Mouse (Mus musculus): ENCODE data around the gene Usp36.

DNA sequence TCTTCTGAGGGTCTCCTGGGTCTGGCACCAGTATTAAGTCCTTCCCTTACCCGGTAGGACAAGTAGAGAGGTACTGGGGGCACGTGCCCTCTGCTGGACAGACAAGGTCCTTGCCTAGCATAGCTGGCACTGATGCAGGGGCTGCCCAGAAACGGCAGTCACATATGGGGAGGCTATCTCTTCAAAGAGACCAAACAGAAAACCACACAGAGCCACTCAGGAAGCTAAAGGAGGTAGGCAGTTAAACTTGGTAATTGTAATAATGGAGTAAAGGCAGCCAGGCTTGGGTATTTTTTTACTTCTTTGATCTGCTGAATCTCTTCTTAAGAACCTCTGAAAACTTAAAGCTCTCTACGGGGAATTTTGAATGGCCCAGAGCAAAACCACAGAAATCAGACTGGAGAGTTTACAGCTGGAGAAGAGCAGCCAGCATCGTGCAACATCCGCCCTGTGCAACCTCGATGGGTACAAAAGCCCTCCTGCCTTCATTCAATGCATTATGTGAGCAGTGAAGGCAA is 57.7 kb downstream of the Usp36 start:
- TF ChIP-seq CTCF (conservative IDR thresholded peaks at IDR 0.05; ENCODE audit: low read length) (no peak; the same call in 1 of the 2 replicates), NANOG (IDR thresholded peaks at IDR 0.05; ENCODE audit: borderline replicate concordance, low read length) (no peak)

All from E14TG2a.4 (cell line).